Mouse (Mus musculus): ENCODE measurements around the gene Scnn1b. TPM values are rescaled to one million over a fixed set of nuclear protein-coding genes. Genes with fewer than 3 reads are reported as not detected.

Scnn1b gene
- total and polyA plus RNA-seq, 2 experiments from 2014 or later: 0.54 to 0.67 TPM

DNA sequence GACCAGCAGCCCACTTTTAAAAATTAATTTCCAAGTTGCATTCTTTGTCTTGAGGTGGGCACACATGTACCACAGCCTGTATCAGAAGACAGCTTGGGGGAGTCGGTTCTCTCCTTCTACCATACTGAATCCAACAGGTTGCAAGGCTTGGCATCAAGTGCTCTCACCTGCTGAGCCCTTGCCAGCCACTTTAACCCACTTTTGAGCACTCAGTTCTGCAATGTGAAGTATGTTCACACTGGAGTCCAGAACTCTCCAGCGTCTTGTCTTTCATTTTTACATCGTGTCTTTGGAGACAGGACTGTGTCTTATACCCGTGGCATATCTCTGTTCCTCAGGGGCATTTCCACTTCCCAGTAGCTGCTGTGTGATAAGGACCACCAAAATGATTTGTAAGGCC is 15.4 kb downstream of the Scnn1b start:
- no peaks in the 10 kb centered on the region for H3K9me3 ChIP-seq (ENCODE audit: low read length)
- WGBS: 91% methylated on average over 4 of the region's 4 CpGs
- DNase-seq (no peak), ATAC-seq (no peak)
- no peak for TF ChIP-seq CTCF (IDR thresholded peaks at IDR 0.05; ENCODE audit: low read depth)
- H3K36me3 ChIP-seq (ENCODE audit: insufficient read depth): no peaks in the 10 kb centered on the region
- H3K27ac ChIP-seq (ENCODE audit: low read depth, low read length): no peak overlapping the region
- H3K9ac ChIP-seq: no peak overlapping the region
- no peak overlapping the region for H3K4me2 ChIP-seq (ENCODE audit: low read depth)
- no peaks in the 10 kb centered on the region for H3K27me3 ChIP-seq (ENCODE audit: insufficient read depth, low read length)
- no peaks in the 10 kb centered on the region for H3K4me1 ChIP-seq (ENCODE audit: insufficient read depth)
- no peak overlapping the region for H3K4me3 ChIP-seq (ENCODE audit: low read depth, low read length)

DNA sequence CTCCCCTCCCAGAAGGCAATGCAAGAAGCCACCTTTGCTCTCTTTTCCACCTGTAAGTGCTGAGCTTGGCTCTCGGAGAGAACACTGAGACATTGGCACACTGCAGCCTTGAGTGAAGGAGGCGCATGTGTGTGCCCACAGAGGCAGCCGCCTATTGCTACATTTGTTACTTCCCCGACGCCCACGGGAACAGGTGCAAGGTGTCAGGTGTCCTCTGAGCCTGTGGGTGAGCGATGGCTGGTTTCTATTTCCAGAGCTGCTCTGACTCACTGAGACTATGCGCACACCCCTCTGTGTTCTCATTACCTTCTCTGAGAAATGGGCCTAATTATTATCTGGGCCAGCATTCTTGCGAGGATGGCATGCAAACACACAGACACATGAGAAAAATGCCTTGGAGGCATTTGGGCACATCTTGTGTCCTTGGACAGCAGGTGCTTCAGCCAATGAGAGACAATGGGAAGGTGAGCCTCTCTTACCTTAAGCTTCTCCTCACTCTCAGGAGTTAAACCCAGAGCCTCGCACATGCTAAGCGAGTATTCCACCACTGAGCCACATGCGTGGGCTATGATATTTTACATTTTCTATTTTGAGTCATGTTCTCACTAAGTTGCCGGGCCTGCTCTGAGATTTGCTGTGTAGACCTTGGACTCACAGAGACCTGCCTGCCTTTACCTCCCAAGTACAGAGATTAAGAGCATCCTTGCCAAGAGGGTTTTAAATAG is 26.0 kb downstream of the Scnn1b start:
- Histone ChIP-seq H3K4me2 (ENCODE audit: low read depth) (no peak overlapping the region), H3K9ac (no peak overlapping the region), H3K27me3 (ENCODE audit: insufficient read depth, low read length) (no peaks in the 10 kb centered on the region), H3K27ac (ENCODE audit: low read depth, low read length) (no peak overlapping the region), H3K36me3 (ENCODE audit: insufficient read depth) (no peaks in the 10 kb centered on the region), H3K4me1 (ENCODE audit: insufficient read depth) (no peaks in the 10 kb centered on the region), H3K9me3 (ENCODE audit: low read length) (no peaks in the 10 kb centered on the region), H3K4me3 (ENCODE audit: low read depth, low read length) (no peak overlapping the region)
- WGBS: 97% methylated on average over 13 of the region's 13 CpGs
- ATAC-seq (no peak), DNase-seq (no peak)
- no peak for TF ChIP-seq CTCF (IDR thresholded peaks at IDR 0.05; ENCODE audit: low read depth)

DNA sequence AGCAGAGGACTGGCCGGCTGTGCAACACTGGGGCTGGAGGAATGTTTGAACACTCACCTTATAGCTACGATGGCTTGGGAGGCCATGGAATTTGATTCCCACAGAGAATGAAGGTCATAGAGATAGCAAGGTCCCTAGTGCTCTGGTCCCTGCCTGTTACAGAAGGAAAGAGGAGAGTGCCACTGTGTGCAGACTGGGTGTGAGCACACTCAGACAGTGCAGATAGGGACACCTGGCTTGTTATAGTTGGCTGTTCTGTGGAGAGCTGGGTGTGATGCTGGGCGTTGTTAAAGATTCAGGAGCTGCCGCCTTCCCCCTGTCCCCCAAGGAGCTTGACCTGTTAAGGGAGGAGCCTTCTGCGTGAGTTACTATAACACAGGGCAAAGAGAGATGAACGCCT is 31.9 kb downstream of the Scnn1b start:
- WGBS: 62% methylated on average over 6 of the region's 6 CpGs
- ATAC-seq: no peak
- Histone ChIP-seq H3K9ac (no peak overlapping the region), H3K27me3 (ENCODE audit: insufficient read depth, low read length) (no peaks in the 10 kb centered on the region), H3K4me3 (ENCODE audit: low read depth, low read length) (no peak overlapping the region), H3K4me1 (ENCODE audit: insufficient read depth) (no peaks in the 10 kb centered on the region; the same call in 1 of the 2 replicates), H3K4me2 (ENCODE audit: low read depth) (no peak overlapping the region), H3K36me3 (ENCODE audit: insufficient read depth) (no peaks in the 10 kb centered on the region), H3K27ac (ENCODE audit: low read depth, low read length) (no peak overlapping the region), H3K9me3 (ENCODE audit: low read length) (no peaks in the 10 kb centered on the region)
- DNase-seq: no peak
- no peak for TF ChIP-seq CTCF (IDR thresholded peaks at IDR 0.05; ENCODE audit: low read depth)

DNA sequence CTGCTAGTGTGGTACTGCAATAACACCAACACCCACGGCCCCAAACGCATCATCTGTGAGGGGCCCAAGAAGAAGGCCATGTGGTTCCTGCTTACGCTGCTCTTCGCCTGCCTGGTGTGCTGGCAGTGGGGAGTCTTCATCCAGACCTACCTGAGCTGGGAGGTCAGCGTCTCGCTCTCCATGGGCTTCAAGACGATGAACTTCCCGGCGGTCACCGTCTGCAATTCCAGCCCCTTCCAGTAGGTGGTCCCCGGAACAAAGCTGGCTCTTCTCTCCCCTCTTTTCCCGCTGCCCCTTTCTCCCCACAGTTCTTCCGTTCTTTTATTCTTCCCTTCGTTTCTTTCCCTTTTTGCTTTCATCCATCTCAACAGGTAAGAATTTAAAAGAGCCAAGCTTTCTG is 34.5 kb downstream of the Scnn1b start:
- H3K9ac ChIP-seq: no peak overlapping the region

DNA sequence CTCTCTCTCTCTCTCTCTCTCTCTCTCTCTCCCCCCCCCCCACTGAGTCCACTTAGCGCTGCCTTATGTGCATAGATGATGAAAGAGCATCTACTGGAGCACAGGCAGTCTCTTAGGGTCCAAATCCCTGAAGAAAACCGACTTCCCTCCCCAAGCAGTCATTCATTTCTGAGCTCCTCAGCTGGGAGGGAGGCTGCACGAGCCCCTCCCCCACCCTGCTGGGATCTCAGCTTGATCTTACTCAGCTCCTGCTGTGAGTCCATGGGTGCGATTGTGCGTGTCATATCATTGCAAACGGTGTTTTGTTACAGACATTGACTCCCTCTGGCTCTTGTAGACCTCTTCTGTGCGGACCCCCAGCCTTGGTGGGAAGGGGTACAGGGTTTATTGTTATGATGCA is 35.1 kb downstream of the Scnn1b start:
- no peak for TF ChIP-seq CTCF (IDR thresholded peaks at IDR 0.05; ENCODE audit: low read depth)
- Histone ChIP-seq H3K4me2 (ENCODE audit: low read depth) (peak overlapping the region; percentile 24), H3K4me3 (ENCODE audit: low read depth, low read length) (no peak overlapping the region), H3K27me3 (ENCODE audit: insufficient read depth, low read length) (no peaks in the 10 kb centered on the region), H3K9ac (no peak overlapping the region), H3K4me1 (ENCODE audit: insufficient read depth) (no peaks in the 10 kb centered on the region; the same call in 1 of the 2 replicates), H3K9me3 (ENCODE audit: low read length) (no peaks in the 10 kb centered on the region), H3K27ac (ENCODE audit: low read depth, low read length) (no peak overlapping the region), H3K36me3 (ENCODE audit: insufficient read depth) (no peaks in the 10 kb centered on the region)
- peak; percentile 38 for DNase-seq
- WGBS: 8% methylated on average over 7 of the region's 7 CpGs
- ATAC-seq: peak; percentile 45

More for the DNA sequence above, 34.5 kb downstream of the Scnn1b start:
- Histone ChIP-seq H3K27me3 (ENCODE audit: insufficient read depth, low read length) (no peaks in the 10 kb centered on the region), H3K4me1 (ENCODE audit: insufficient read depth) (no peaks in the 10 kb centered on the region; the same call in 1 of the 2 replicates), H3K4me3 (ENCODE audit: low read depth, low read length) (no peak overlapping the region), H3K4me2 (ENCODE audit: low read depth) (peak overlapping the region; percentile 24), H3K36me3 (ENCODE audit: insufficient read depth) (no peaks in the 10 kb centered on the region), H3K27ac (ENCODE audit: low read depth, low read length) (no peak overlapping the region), H3K9me3 (ENCODE audit: low read length) (no peaks in the 10 kb centered on the region)
- ATAC-seq (no peak), DNase-seq (peak; percentile 6)
- WGBS: 12% methylated on average over 14 of the region's 14 CpGs
- peak; percentile 66 for TF ChIP-seq CTCF (IDR thresholded peaks at IDR 0.05; ENCODE audit: low read depth)

DNA sequence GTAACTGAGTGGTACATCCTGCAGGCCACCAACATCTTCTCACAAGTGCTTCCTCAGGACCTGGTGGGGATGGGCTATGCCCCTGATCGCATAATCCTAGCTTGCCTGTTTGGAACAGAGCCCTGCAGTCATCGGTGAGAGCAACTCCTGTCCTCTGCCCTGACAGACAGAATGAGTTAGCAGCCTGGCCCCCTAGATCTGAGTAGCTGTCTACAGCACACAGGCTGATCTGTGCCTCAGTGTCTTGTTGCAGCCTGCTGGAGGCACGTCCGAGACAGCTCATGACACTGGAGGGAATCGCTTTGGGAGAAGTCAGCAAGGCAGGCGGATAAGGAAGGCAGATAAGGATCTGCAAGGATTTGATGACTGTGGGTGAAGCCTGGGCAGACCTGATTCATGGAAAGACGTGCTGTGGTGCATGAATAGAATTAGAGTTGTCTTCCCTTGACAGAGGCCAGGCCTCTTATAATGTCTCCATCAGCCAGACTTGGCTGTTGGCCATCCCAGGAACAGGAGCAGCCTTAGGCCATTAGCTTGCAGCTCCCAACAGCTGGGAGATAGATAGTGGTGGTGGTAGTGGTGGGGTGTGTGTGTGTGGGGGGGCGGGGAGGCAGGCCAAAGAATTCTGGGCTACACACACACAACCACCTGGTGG is 38.0 kb downstream of the Scnn1b start:
- no peak overlapping the region for H3K9ac ChIP-seq
- H3K36me3 ChIP-seq (ENCODE audit: insufficient read depth): no peaks in the 10 kb centered on the region
- ATAC-seq (no peak), DNase-seq (no peak)
- H3K4me1 ChIP-seq (ENCODE audit: insufficient read depth): no peaks in the 10 kb centered on the region; the same call in 1 of the 2 replicates
- H3K27me3 ChIP-seq (ENCODE audit: insufficient read depth, low read length): no peaks in the 10 kb centered on the region
- WGBS: 78% methylated on average over 8 of the region's 8 CpGs
- no peak overlapping the region for H3K4me3 ChIP-seq (ENCODE audit: low read depth, low read length)
- H3K9me3 ChIP-seq (ENCODE audit: low read length): no peaks in the 10 kb centered on the region
- TF ChIP-seq CTCF (IDR thresholded peaks at IDR 0.05; ENCODE audit: low read depth): no peak
- no peak overlapping the region for H3K27ac ChIP-seq (ENCODE audit: low read depth, low read length)
- H3K4me2 ChIP-seq (ENCODE audit: low read depth): no peak overlapping the region

DNA sequence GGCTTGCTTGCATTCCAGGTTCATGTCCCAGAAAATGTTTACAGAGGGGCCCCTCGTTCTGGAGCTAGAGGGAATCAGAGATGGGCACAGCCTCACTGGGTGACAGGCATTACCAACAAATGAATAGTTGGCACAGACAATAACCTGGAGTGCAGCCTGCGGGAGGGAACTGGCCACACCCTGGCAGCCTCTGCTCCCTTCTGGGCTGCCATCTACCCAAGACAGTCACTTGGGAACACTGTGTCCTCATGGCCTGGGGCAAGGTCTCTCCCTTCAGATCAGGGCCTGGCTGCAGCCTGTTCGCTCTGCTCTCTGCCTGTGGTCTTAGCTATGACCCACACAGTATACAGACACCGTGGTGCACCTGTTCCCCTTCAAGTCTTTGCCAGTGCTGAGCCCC is 42.0 kb downstream of the Scnn1b start:
- DNase-seq: no peak
- no peaks in the 10 kb centered on the region for H3K9me3 ChIP-seq (ENCODE audit: low read length)
- H3K36me3 ChIP-seq (ENCODE audit: insufficient read depth): no peaks in the 10 kb centered on the region
- TF ChIP-seq CTCF (IDR thresholded peaks at IDR 0.05; ENCODE audit: low read depth): no peak
- 76% methylated on average over 4 of the region's 4 CpGs for WGBS
- H3K4me1 ChIP-seq (ENCODE audit: insufficient read depth): no peaks in the 10 kb centered on the region
- H3K9ac ChIP-seq: no peak overlapping the region
- no peak overlapping the region for H3K4me3 ChIP-seq (ENCODE audit: low read depth, low read length)
- no peaks in the 10 kb centered on the region for H3K27me3 ChIP-seq (ENCODE audit: insufficient read depth, low read length)
- no peak overlapping the region for H3K4me2 ChIP-seq (ENCODE audit: low read depth)
- no peak for ATAC-seq
- H3K27ac ChIP-seq (ENCODE audit: low read depth, low read length): no peak overlapping the region

Measured in forebrain, postnatal 0 days (tissue).